Mouse (Mus musculus) kidney, adult 2 months (tissue): Measurements from ENCODE around the gene Insr. TPM values are rescaled to one million over a fixed set of nuclear protein-coding genes. Genes with fewer than 3 reads are reported as not detected.

Experiments used
- DNase-seq: peaks from one replicate; pipeline ENCODE4 v3.0.0; 2021
- H3K27ac ChIP-seq: fragments of 200-500 bp; 2 replicates; pipeline ENCODE4 v1.5.1; 2012; ENCODE audit warnings: low read depth, low read length, control low read depth, inconsistent platforms; ENCODE audit not compliant: insufficient read depth
- H3K27me3 ChIP-seq: fragments of 200-500 bp; replicated peaks from 2 replicates; pipeline ENCODE4 v1.6.1; 2012; ENCODE audit warnings: mild to moderate bottlenecking, moderate library complexity, low read length, inconsistent platforms; ENCODE audit not compliant: control insufficient read depth, insufficient read depth
- H3K36me3 ChIP-seq: fragments of 200-500 bp; 2 replicates; pipeline ENCODE4 v1.6.1; 2012; ENCODE audit warnings: mild to moderate bottlenecking, moderate library complexity, low read length, inconsistent platforms; ENCODE audit not compliant: control insufficient read depth, insufficient read depth
- H3K4me1 ChIP-seq: fragments of 200-500 bp; 2 replicates; pipeline ENCODE4 v1.6.1; 2011; ENCODE audit warnings: low read length; ENCODE audit not compliant: control insufficient read depth, insufficient read depth
- H3K4me3 ChIP-seq: fragments of 200-500 bp; 2 replicates; pipeline ENCODE4 v1.5.1; 2011; ENCODE audit warnings: mild to moderate bottlenecking, low read depth, low read length, control low read depth; ENCODE audit not compliant: insufficient read depth
- CTCF ChIP-seq: fragments of 200-500 bp; conservative IDR thresholded peaks from 2 replicates; pipeline ENCODE4 v1.5.1; 2011; ENCODE audit warnings: low read depth, mild to moderate bottlenecking, control low read depth, low read length, moderate library complexity, mixed read lengths; ENCODE audit not compliant: insufficient read depth, insufficient read length
- POLR2A ChIP-seq: fragments of 200-500 bp; IDR thresholded peaks from one replicate; pipeline ENCODE4 v1.6.1; 2011; ENCODE audit warnings: low read depth, low read length, control low read depth
- WGBS: fragments of 180-500 bp; shearing (Covaris S2); methylation state at CpG from one replicate; pipeline ENCODE4 v1.1.7; 2018; 5-methylcytosine and 5-hydroxymethylcytosine counted together
- polyA plus RNA-seq: library from polyadenylated mRNA; depleted of rRNA; stranded (reverse); fragments of >200 nt; gene quantifications from 2 replicates; pipeline ENCODE4 v1.2.3, GENCODE M21; 2012

The Insr gene
- polyA plus RNA-seq, 1 experiment = 26.8 TPM

DNA sequence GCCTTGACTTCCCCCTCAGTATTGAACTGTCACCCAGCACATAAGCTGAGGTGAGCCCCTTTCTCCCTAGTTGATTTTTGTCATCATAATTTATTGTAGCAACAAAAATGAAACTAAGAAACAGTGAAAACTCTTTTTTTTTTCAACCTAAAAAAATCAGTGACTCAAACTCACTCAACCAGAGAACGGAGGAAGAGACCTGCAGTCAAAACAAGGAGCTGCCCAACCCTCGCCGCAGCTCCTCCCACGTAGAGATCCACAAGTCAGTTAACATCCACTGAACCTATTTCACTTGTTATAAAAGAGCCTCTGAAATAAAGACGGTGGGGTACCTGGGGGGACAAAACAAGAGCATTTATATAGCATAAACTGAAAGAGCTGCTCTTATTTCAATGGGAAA is 30.7 kb downstream of the Insr start:
- H3K4me1 ChIP-seq = peaks cover 21% of the 10 kb centered on the region
- DNase-seq = no peak
- TF ChIP-seq POLR2A = no peak
- TF ChIP-seq CTCF = no peak
- H3K27me3 ChIP-seq = no peaks in the 10 kb centered on the region
- H3K36me3 ChIP-seq = no peaks in the 10 kb centered on the region
- 43% methylated on average over 5 of the region's 5 CpGs for WGBS
- no peak overlapping the region for H3K27ac ChIP-seq
- no peak overlapping the region for H3K4me3 ChIP-seq

DNA sequence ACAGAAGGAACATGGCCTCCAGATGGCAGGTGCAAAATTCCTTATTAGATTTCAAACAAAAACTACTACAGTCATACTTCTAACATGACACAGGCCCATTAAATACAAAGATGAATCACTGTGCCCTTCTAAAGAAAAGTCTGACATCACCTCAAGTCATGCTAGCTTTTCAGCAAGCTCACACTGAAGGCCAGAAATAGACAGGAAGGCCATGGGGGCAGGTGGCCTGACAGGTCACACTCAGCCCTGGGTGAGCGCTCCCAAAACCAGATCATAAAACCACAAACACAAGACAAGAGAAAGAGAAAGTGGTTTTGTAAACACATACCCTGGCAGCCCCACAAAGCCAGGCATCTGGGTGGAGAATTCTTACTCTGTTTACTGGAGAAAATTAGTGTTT is 32.3 kb downstream of the Insr start:
- Histone ChIP-seq H3K4me1 (peaks cover 24% of the 10 kb centered on the region), H3K36me3 (no peaks in the 10 kb centered on the region), H3K27me3 (no peaks in the 10 kb centered on the region), H3K4me3 (no peak overlapping the region), H3K27ac (no peak overlapping the region)
- no peak for DNase-seq
- TF ChIP-seq POLR2A (no peak), CTCF (no peak)
- WGBS = 47% methylated on average over 1 of the region's 1 CpGs

DNA sequence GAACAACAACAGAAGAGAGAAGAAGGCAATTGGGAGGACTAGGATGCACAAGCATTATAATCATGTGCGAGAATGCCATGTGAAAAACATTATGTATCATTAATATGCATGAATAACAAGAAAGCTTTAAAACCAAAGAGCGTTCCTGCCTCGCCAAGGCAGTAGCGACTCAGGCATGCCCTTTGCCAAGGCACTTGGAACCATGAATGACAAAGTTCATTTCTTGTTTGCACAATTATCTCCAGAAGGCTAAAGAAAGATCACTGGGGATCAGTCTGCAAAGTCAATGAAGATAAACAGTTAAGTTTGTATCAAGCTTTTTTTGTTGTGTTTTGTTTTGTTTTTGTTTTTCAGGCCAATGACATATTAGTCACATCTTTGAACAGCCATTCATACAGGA is 36.2 kb downstream of the Insr start:
- DNase-seq = peak; percentile 73
- H3K36me3 ChIP-seq = no peaks in the 10 kb centered on the region
- peaks cover 25% of the 10 kb centered on the region for H3K4me1 ChIP-seq
- H3K4me3 ChIP-seq = no peak overlapping the region
- TF ChIP-seq CTCF (no peak), POLR2A (no peak)
- H3K27ac ChIP-seq = peak overlapping the region; percentile 39; the same call in 1 of the 2 replicates
- no peaks in the 10 kb centered on the region for H3K27me3 ChIP-seq
- 43% methylated on average over 4 of the region's 4 CpGs for WGBS

DNA sequence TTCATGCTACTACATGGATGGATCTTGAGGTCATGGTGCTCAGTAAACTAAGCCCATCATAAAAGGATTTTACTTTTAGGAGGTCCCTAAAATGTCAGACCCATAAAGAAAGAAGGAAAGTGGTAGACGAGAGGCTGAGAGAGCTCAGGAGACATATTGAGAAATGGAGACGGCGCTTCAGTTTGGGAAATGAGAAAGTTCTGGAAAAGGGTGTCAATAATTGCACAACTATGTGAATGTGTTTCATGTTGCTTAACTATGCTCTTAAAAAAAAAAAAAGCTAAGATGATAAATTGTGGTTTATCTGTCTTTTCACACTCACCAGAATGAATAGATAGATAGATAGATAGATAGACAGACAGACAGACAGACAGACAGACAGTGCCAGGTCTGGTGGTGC is 38.7 kb downstream of the Insr start:
- DNase-seq = no peak
- TF ChIP-seq CTCF (no peak), POLR2A (no peak)
- H3K4me1 ChIP-seq = peaks cover 34% of the 10 kb centered on the region
- WGBS = 99% methylated on average over 3 of the region's 3 CpGs
- no peak overlapping the region for H3K4me3 ChIP-seq
- no peak overlapping the region for H3K27ac ChIP-seq
- no peaks in the 10 kb centered on the region for H3K27me3 ChIP-seq
- no peaks in the 10 kb centered on the region for H3K36me3 ChIP-seq

DNA sequence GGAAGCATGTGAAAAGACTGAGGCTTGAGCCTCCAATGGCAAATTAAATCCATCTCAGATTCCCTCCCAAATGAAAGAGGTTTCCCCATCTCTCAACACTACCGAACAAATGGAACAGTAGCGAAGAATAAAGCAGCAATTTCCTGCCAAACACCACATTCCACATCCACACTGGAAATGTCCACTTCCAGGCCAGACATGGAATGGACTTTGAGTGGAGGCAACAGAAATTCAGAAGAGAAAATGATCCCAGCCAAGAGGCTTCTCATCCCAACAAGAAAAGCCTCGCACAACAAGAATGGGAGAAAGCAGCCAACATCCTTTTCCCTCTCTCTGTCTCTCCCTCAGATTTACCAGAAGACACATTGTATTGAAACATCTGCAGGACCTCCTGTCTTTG is 39.8 kb downstream of the Insr start:
- no peak overlapping the region for H3K4me3 ChIP-seq
- peak; percentile 45 for DNase-seq

DNA sequence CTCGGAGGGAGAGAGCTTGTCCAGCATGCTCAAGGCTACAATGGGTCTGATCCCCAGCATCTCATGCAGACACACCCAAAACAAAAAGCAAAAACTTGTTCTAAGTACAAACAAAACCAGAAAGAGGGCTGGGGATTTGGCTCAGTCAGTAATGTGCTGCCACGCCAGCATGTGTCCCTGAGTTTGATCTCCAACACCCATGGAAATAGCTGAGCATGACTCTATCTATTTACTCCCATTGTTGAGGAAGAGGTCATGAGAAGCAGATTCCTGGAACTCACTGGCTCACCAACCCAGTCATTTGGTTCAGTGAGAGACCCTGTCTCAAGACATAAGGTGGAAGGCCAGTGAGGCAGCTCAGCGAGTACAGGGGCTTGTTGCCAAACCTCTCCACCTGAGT is 40.6 kb downstream of the Insr start:
- Histone ChIP-seq H3K27ac (0 out of 2 replicates have a peak overlapping the region, but pooled peaks have one; percentile 8), H3K4me1 (peaks cover 42% of the 10 kb centered on the region), H3K4me3 (no peak overlapping the region), H3K27me3 (no peaks in the 10 kb centered on the region), H3K36me3 (no peaks in the 10 kb centered on the region)
- no peak for TF ChIP-seq CTCF
- no peak for TF ChIP-seq POLR2A
- no peak for DNase-seq
- 64% methylated on average over 3 of the region's 3 CpGs for WGBS

More for the DNA sequence above, 39.8 kb downstream of the Insr start:
- H3K36me3 ChIP-seq = no peaks in the 10 kb centered on the region
- H3K27ac ChIP-seq = no peak overlapping the region
- H3K4me1 ChIP-seq = peaks cover 36% of the 10 kb centered on the region
- TF ChIP-seq CTCF (no peak), POLR2A (no peak)
- no peaks in the 10 kb centered on the region for H3K27me3 ChIP-seq
- 34% methylated on average over 3 of the region's 3 CpGs for WGBS

DNA sequence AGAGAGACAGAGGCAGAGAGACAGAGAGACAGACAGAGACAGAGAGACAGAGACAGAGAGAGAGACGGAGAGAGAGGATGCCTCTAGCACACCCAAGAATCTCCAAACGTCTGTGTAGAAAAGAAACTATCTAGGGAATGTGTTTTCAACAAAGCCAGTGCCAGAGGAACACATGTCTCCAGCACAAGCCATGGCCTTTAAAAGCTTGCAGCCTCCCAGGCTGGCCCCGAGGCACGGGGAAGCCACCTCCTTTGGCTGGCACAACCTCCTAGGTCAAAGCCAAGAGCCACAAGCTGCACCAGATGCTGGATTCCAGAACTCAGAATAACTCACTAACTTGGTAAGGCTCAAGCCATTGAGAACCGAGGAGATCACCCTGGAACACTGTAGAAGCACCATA is 42.1 kb downstream of the Insr start:
- WGBS = 28% methylated on average over 5 of the region's 5 CpGs
- Histone ChIP-seq H3K4me1 (peaks cover 39% of the 10 kb centered on the region), H3K4me3 (no peak overlapping the region), H3K36me3 (no peaks in the 10 kb centered on the region), H3K27ac (no peak overlapping the region), H3K27me3 (no peaks in the 10 kb centered on the region)
- TF ChIP-seq POLR2A = no peak
- TF ChIP-seq CTCF = no peak
- DNase-seq = peak; percentile 46
